Mouse (Mus musculus) midbrain, embryonic 12.5 days (tissue): ENCODE data around the gene Grik3. TPM values are rescaled to one million over a fixed set of nuclear protein-coding genes. Genes with fewer than 3 reads are reported as not detected.

ENCODE experiments used
- ATAC-seq: fragments of 200-750 bp; cut with Nextera tagmentation; 2 replicates; pipeline ENCODE4 v1.8.0; 2017; ENCODE audit warnings: low read depth, moderate TSS enrichment, moderate library complexity; ENCODE audit not compliant: low FRiP score
- H3K27ac ChIP-seq: fragments of 300-500 bp; sonication (generic); replicated peaks from 2 replicates; pipeline ENCODE4 v1.5.1; 2016; ENCODE audit warnings: mild to moderate bottlenecking
- H3K27me3 ChIP-seq: fragments of 300-500 bp; sonication (generic); 2 replicates; pipeline ENCODE4 v1.6.1; 2016; ENCODE audit warnings: mild to moderate bottlenecking
- H3K36me3 ChIP-seq: fragments of 300-500 bp; sonication (generic); 2 replicates; pipeline ENCODE4 v1.6.1; 2016
- H3K4me1 ChIP-seq: fragments of 300-500 bp; sonication (generic); 2 replicates; pipeline ENCODE4 v1.6.1; 2016
- H3K4me2 ChIP-seq: fragments of 300-500 bp; sonication (generic); replicated peaks from 2 replicates; pipeline ENCODE4 v1.6.1; 2016; ENCODE audit warnings: mild to moderate bottlenecking, moderate library complexity
- H3K4me3 ChIP-seq: fragments of 300-500 bp; sonication (generic); 2 replicates; pipeline ENCODE4 v1.5.1; 2016; ENCODE audit warnings: mild to moderate bottlenecking
- H3K9ac ChIP-seq: fragments of 300-500 bp; sonication (generic); replicated peaks from 2 replicates; pipeline ENCODE4 v1.6.1; 2016; ENCODE audit warnings: mild to moderate bottlenecking, moderate library complexity
- H3K9me3 ChIP-seq: fragments of 300-500 bp; sonication (generic); 2 replicates; pipeline ENCODE4 v1.6.1; 2016; ENCODE audit warnings: mild to moderate bottlenecking
- WGBS: fragments of 180-500 bp; shearing (Covaris S2); methylation state at CpG from one replicate; pipeline ENCODE4 v1.1.7; 2016; 5-methylcytosine and 5-hydroxymethylcytosine counted together
- polyA plus RNA-seq: library from polyadenylated mRNA; unstranded; fragments of >200 nt; fragmentation: Nextera tagmentation; extraction: Ambion mirVana; gene quantifications from 2 replicates; pipeline ENCODE4 v1.2.1, GENCODE M21; 2016

The Grik3 gene
- polyA plus RNA-seq, 1 experiment from 2014 or later, result 1.5 TPM

GRCm38 (mm10) chr4:125534449-125534848, 43.9 kb downstream of the Grik3 start:
- 4% methylated on average over 8 of the region's 8 CpGs for WGBS
- H3K27ac ChIP-seq, result peak overlapping the region; percentile 66

GRCm38 (mm10) chr4:125534991-125535401, 44.5 kb downstream of the Grik3 start:
- Histone ChIP-seq H3K9ac (no peak overlapping the region), H3K4me3 (no peak overlapping the region), H3K4me1 (peaks cover 39% of the 10 kb centered on the region), H3K27me3 (peaks cover 64% of the 10 kb centered on the region), H3K36me3 (no peaks in the 10 kb centered on the region), H3K9me3 (no peaks in the 10 kb centered on the region), H3K4me2 (0 out of 2 replicates have a peak overlapping the region, but pooled peaks have one; percentile 1), H3K27ac (peak overlapping the region; percentile 66)
- WGBS, result 5% methylated on average over 11 of the region's 11 CpGs
- peak; percentile 84 for ATAC-seq

More at GRCm38 (mm10) chr4:125534449-125534848, 43.9 kb downstream of the Grik3 start:
- Histone ChIP-seq H3K4me1 (peaks cover 39% of the 10 kb centered on the region), H3K27me3 (peaks cover 61% of the 10 kb centered on the region), H3K9me3 (no peaks in the 10 kb centered on the region), H3K4me3 (no peak overlapping the region), H3K4me2 (0 out of 2 replicates have a peak overlapping the region, but pooled peaks have one; percentile 3), H3K36me3 (no peaks in the 10 kb centered on the region), H3K9ac (no peak overlapping the region)
- peak; percentile 75 for ATAC-seq

DNA sequence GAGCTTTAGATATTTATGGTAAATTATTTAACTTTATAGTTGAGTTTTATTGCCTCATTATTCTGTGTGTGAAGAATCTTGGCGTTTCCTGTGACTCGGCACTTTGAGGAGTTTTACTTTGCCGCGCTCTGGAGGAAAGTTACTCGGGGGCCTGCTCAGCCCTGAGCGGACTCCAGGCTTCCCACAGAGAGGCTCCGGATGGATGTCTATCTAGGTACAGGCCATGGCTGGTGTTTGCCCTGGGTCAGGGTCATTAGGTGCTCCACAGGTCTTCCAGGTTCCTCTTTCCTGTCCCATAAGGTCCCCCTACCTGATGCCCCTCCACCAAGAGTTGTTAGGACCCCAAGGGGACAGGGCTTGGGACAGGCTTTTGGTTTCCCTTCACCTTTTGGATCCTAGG, 45.0 kb downstream of the Grik3 start:
- Histone ChIP-seq H3K36me3 (no peaks in the 10 kb centered on the region), H3K27ac (peak overlapping the region; percentile 49), H3K9ac (no peak overlapping the region), H3K4me3 (no peak overlapping the region), H3K4me2 (no peak overlapping the region), H3K27me3 (peaks cover 63% of the 10 kb centered on the region), H3K4me1 (peaks cover 39% of the 10 kb centered on the region), H3K9me3 (no peaks in the 10 kb centered on the region)
- 13% methylated on average over 7 of the region's 7 CpGs for WGBS
- ATAC-seq, result no peak

- ATAC-seq, result no peak
- WGBS, result 42% methylated on average over 4 of the region's 4 CpGs
- H3K9me3 ChIP-seq, result no peaks in the 10 kb centered on the region
- H3K9ac ChIP-seq, result no peak overlapping the region
- H3K4me3 ChIP-seq, result no peak overlapping the region
- no peak overlapping the region for H3K4me2 ChIP-seq
- H3K36me3 ChIP-seq, result no peaks in the 10 kb centered on the region
- no peak overlapping the region for H3K27ac ChIP-seq
- H3K27me3 ChIP-seq, result peaks cover 63% of the 10 kb centered on the region
- H3K4me1 ChIP-seq, result peaks cover 39% of the 10 kb centered on the region
Measured at GRCm38 (mm10) chr4:125535977-125536376, 45.5 kb downstream of the Grik3 start.

GRCm38 (mm10) chr4:125538301-125538965, 47.9 kb downstream of the Grik3 start:
- H3K4me1 ChIP-seq, result peaks cover 35% of the 10 kb centered on the region
- H3K27ac ChIP-seq, result no peak overlapping the region
- 40% methylated on average over 3 of the region's 3 CpGs for WGBS
- no peak overlapping the region for H3K4me2 ChIP-seq
- peaks cover 71% of the 10 kb centered on the region for H3K27me3 ChIP-seq
- no peak overlapping the region for H3K4me3 ChIP-seq
- H3K9ac ChIP-seq, result no peak overlapping the region
- no peak for ATAC-seq
- H3K9me3 ChIP-seq, result no peaks in the 10 kb centered on the region
- no peaks in the 10 kb centered on the region for H3K36me3 ChIP-seq

DNA sequence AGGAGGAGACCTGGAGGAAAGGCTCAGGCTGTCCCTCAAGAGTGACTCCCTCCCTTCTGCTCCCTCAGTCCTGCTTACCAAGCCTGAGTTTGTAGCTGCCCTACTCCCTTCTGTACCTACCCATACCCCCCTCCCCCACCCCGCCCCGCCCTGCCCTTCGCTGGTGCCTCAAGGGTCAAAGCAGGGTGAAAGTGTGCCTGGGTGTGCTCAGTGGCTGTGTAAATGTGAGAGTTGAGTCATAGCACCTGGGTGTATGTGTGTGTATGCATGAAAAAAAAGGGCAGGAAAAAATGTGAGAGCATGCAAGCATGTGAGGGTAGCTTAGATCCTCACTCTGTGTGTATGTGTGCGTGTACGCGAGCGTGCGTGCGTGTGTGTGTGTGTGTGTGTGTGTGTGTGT, 49.1 kb downstream of the Grik3 start:
- Histone ChIP-seq H3K4me2 (no peak overlapping the region), H3K9me3 (no peaks in the 10 kb centered on the region), H3K27ac (no peak overlapping the region), H3K9ac (no peak overlapping the region), H3K4me3 (no peak overlapping the region), H3K27me3 (peaks cover 65% of the 10 kb centered on the region), H3K36me3 (no peaks in the 10 kb centered on the region), H3K4me1 (peaks cover 23% of the 10 kb centered on the region)
- no peak for ATAC-seq
- 83% methylated on average over 9 of the region's 9 CpGs for WGBS

- Histone ChIP-seq H3K36me3 (no peaks in the 10 kb centered on the region), H3K4me2 (no peak overlapping the region), H3K27ac (no peak overlapping the region), H3K4me1 (peaks cover 26% of the 10 kb centered on the region), H3K9ac (no peak overlapping the region), H3K9me3 (no peaks in the 10 kb centered on the region), H3K4me3 (no peak overlapping the region), H3K27me3 (peaks cover 68% of the 10 kb centered on the region)
- WGBS, result 91% methylated on average over 5 of the region's 5 CpGs
- no peak for ATAC-seq
Measured at GRCm38 (mm10) chr4:125543171-125543570, 52.7 kb downstream of the Grik3 start.

GRCm38 (mm10) chr4:125544947-125545767, 54.7 kb downstream of the Grik3 start:
- H3K27me3 ChIP-seq, result peaks cover 59% of the 10 kb centered on the region
- H3K9me3 ChIP-seq, result no peaks in the 10 kb centered on the region
- peak overlapping the region; percentile 64 for H3K27ac ChIP-seq
- ATAC-seq, result peak; percentile 94
- WGBS, result 19% methylated on average over 18 of the region's 18 CpGs
- no peaks in the 10 kb centered on the region for H3K36me3 ChIP-seq
- H3K4me1 ChIP-seq, result peaks cover 21% of the 10 kb centered on the region
- no peak overlapping the region for H3K4me3 ChIP-seq
- peak overlapping the region; percentile 29 for H3K4me2 ChIP-seq
- H3K9ac ChIP-seq, result no peak overlapping the region

GRCm38 (mm10) chr4:125545768-125546220, 55.3 kb downstream of the Grik3 start:
- peak overlapping the region; percentile 29 for H3K4me2 ChIP-seq
- peaks cover 54% of the 10 kb centered on the region for H3K27me3 ChIP-seq
- ATAC-seq, result no peak; the same call in 1 of the 2 replicates
- H3K9ac ChIP-seq, result no peak overlapping the region
- H3K27ac ChIP-seq, result peak overlapping the region; percentile 64
- H3K9me3 ChIP-seq, result no peaks in the 10 kb centered on the region
- no peaks in the 10 kb centered on the region for H3K36me3 ChIP-seq
- H3K4me1 ChIP-seq, result peaks cover 21% of the 10 kb centered on the region
- 40% methylated on average over 7 of the region's 7 CpGs for WGBS
- H3K4me3 ChIP-seq, result no peak overlapping the region

DNA sequence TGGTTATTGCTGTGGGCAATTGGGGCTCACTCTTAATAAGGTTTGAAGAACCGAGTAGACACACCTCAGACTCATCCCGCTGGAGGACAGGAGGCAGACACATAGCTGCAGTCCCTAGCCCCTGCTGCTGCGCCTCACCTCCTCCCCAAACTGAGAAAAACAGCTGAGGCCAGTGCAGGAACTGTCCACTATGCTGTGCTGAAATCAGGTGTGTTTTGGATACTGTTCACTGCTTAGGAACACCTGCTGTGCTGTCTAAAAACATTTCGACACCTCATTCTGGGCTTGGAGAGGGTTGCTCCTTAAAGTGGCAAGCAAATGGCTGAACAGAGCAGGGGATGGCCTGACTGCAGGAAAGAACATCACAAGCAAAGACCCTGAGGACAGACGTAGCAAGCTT, 57.7 kb downstream of the Grik3 start:
- WGBS, result 65% methylated on average over 5 of the region's 5 CpGs
- H3K9ac ChIP-seq, result no peak overlapping the region
- no peak overlapping the region for H3K27ac ChIP-seq
- no peaks in the 10 kb centered on the region for H3K36me3 ChIP-seq
- no peak overlapping the region for H3K4me2 ChIP-seq
- no peaks in the 10 kb centered on the region for H3K9me3 ChIP-seq
- ATAC-seq, result no peak
- H3K27me3 ChIP-seq, result peaks cover 30% of the 10 kb centered on the region
- no peak overlapping the region for H3K4me3 ChIP-seq
- H3K4me1 ChIP-seq, result peaks cover 21% of the 10 kb centered on the region

DNA sequence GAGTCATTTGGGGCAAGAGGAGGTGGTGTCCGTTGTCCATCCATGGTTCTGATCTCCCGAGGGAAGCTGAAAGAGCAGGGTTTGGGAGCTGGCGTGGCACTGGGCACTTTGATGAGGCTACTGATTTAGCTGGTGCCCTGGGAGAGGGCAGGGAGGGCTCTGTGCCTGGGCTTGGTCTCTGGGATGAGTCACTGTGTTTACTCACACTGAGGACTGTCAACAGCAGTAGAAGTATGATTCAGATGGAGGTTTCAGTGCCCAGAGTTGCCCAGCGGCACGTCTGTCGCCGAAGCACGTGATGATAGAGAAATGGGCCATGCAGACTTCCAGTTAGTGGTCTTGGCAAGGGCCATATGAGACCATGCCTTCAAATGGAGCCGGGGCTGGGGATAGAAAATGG, 63.3 kb downstream of the Grik3 start:
- H3K4me1 ChIP-seq, result no peaks in the 10 kb centered on the region; the same call in 1 of the 2 replicates
- no peak overlapping the region for H3K27ac ChIP-seq
- WGBS, result 93% methylated on average over 9 of the region's 9 CpGs
- no peaks in the 10 kb centered on the region for H3K9me3 ChIP-seq
- no peak overlapping the region for H3K4me2 ChIP-seq
- no peak overlapping the region for H3K9ac ChIP-seq
- no peak overlapping the region for H3K4me3 ChIP-seq
- H3K27me3 ChIP-seq, result peaks cover 3% of the 10 kb centered on the region; the same call in 1 of the 2 replicates
- no peaks in the 10 kb centered on the region for H3K36me3 ChIP-seq
- ATAC-seq, result no peak
